Mouse (Mus musculus) intestine, postnatal 0 days (tissue): ENCODE data around the gene Sgip1. TPM values are rescaled to one million over a fixed set of nuclear protein-coding genes. Genes with fewer than 3 reads are reported as not detected.

Experiments used
- ATAC-seq: fragments of 200-750 bp; cut with Nextera tagmentation; 2 replicates; pipeline ENCODE4 v1.8.0; 2017; ENCODE audit warnings: mild to moderate bottlenecking, moderate TSS enrichment, moderate library complexity
- H3K27ac ChIP-seq: fragments of 300-500 bp; sonication (generic); 2 replicates; pipeline ENCODE4 v1.5.1; 2014; ENCODE audit warnings: mild to moderate bottlenecking, low read depth, low read length, moderate library complexity
- H3K27me3 ChIP-seq: fragments of 300-500 bp; sonication (generic); replicated peaks from 2 replicates; pipeline ENCODE4 v1.6.1; 2014; ENCODE audit warnings: low read length, mixed read lengths; ENCODE audit not compliant: control insufficient read depth, insufficient read depth
- H3K36me3 ChIP-seq: fragments of 300-500 bp; sonication (generic); 2 replicates; pipeline ENCODE4 v1.6.1; 2014; ENCODE audit warnings: mild to moderate bottlenecking, moderate library complexity; ENCODE audit not compliant: control insufficient read depth, insufficient read depth
- H3K4me1 ChIP-seq: fragments of 300-500 bp; sonication (generic); replicated peaks from 2 replicates; pipeline ENCODE4 v1.6.1; 2014; ENCODE audit warnings: antibody characterized with exemption, low read length, mixed read lengths; ENCODE audit not compliant: control insufficient read depth, insufficient read depth
- H3K4me2 ChIP-seq: fragments of 300-500 bp; sonication (generic); replicated peaks from 2 replicates; pipeline ENCODE4 v1.6.1; 2014; ENCODE audit warnings: low read depth, mild to moderate bottlenecking, moderate library complexity
- H3K4me3 ChIP-seq: fragments of 300-500 bp; sonication (generic); 2 replicates; pipeline ENCODE4 v1.5.1; 2014; ENCODE audit warnings: low read depth, low read length
- H3K9ac ChIP-seq: fragments of 300-500 bp; sonication (generic); 2 replicates; pipeline ENCODE4 v1.6.1; 2014; ENCODE audit warnings: mild to moderate bottlenecking, low read depth, low read length
- H3K9me3 ChIP-seq: fragments of 300-500 bp; sonication (generic); 2 replicates; pipeline ENCODE4 v1.6.1; 2016; ENCODE audit warnings: mixed run types; ENCODE audit not compliant: control insufficient read depth
- CTCF ChIP-seq: sonication (generic); IDR thresholded peaks from 2 replicates; pipeline ENCODE4 v1.5.1; 2016; ENCODE audit warnings: low read depth, mild to moderate bottlenecking, control low read depth, antibody characterized with exemption, moderate library complexity
- WGBS: fragments of 180-500 bp; shearing (Covaris S2); extraction: QIAGEN DNeasy Blood & Tissue Kit; methylation state at CpG from one replicate; pipeline ENCODE4 v1.1.7; 2014; 5-methylcytosine and 5-hydroxymethylcytosine counted together
- polyA plus RNA-seq: library from polyadenylated mRNA; unstranded; fragments of >200 nt; fragmentation: Nextera tagmentation; extraction: Ambion mirVana; gene quantifications from 2 replicates; pipeline ENCODE4 v1.2.1, GENCODE M21; 2015

Gene Sgip1
- polyA plus RNA-seq, 1 experiment from 2014 or later = 6.1 TPM

GRCm38 (mm10) chr4:102792100-102792790 lies 51.1 kb downstream of the Sgip1 start:
- no peak for ATAC-seq
- Histone ChIP-seq H3K9me3 (no peaks in the 10 kb centered on the region), H3K27ac (no peak overlapping the region), H3K4me3 (no peak overlapping the region), H3K36me3 (no peaks in the 10 kb centered on the region), H3K9ac (no peak overlapping the region), H3K27me3 (no peaks in the 10 kb centered on the region), H3K4me2 (no peak overlapping the region), H3K4me1 (no peaks in the 10 kb centered on the region)
- 47% methylated on average over 8 of the region's 8 CpGs for WGBS
- TF ChIP-seq CTCF = no peak

GRCm38 (mm10) chr4:102801471-102801870 lies 60.4 kb downstream of the Sgip1 start:
- no peak for TF ChIP-seq CTCF
- 82% methylated on average over 1 of the region's 1 CpGs for WGBS
- H3K9ac ChIP-seq = no peak overlapping the region
- ATAC-seq = no peak
- H3K27ac ChIP-seq = no peak overlapping the region
- no peaks in the 10 kb centered on the region for H3K9me3 ChIP-seq
- no peaks in the 10 kb centered on the region for H3K4me1 ChIP-seq
- H3K27me3 ChIP-seq = no peaks in the 10 kb centered on the region
- no peaks in the 10 kb centered on the region for H3K36me3 ChIP-seq
- H3K4me3 ChIP-seq = no peak overlapping the region
- no peak overlapping the region for H3K4me2 ChIP-seq

- 92% methylated on average over 4 of the region's 4 CpGs for WGBS
Measured at GRCm38 (mm10) chr4:102801936-102802335, 60.8 kb downstream of the Sgip1 start.

GRCm38 (mm10) chr4:102804611-102805010 lies 63.5 kb downstream of the Sgip1 start:
- ATAC-seq = no peak
- Histone ChIP-seq H3K4me2 (no peak overlapping the region), H3K36me3 (no peaks in the 10 kb centered on the region), H3K9me3 (no peaks in the 10 kb centered on the region), H3K4me1 (no peaks in the 10 kb centered on the region), H3K27ac (no peak overlapping the region), H3K4me3 (no peak overlapping the region), H3K9ac (no peak overlapping the region), H3K27me3 (no peaks in the 10 kb centered on the region)
- WGBS = 57% methylated on average over 5 of the region's 5 CpGs
- TF ChIP-seq CTCF = no peak

More at GRCm38 (mm10) chr4:102801936-102802335, 60.8 kb downstream of the Sgip1 start:
- no peak for TF ChIP-seq CTCF
- no peaks in the 10 kb centered on the region for H3K9me3 ChIP-seq
- H3K27ac ChIP-seq = no peak overlapping the region
- no peaks in the 10 kb centered on the region for H3K27me3 ChIP-seq
- no peak overlapping the region for H3K9ac ChIP-seq
- H3K4me1 ChIP-seq = no peaks in the 10 kb centered on the region
- ATAC-seq = no peak
- no peaks in the 10 kb centered on the region for H3K36me3 ChIP-seq
- no peak overlapping the region for H3K4me2 ChIP-seq
- H3K4me3 ChIP-seq = no peak overlapping the region

DNA sequence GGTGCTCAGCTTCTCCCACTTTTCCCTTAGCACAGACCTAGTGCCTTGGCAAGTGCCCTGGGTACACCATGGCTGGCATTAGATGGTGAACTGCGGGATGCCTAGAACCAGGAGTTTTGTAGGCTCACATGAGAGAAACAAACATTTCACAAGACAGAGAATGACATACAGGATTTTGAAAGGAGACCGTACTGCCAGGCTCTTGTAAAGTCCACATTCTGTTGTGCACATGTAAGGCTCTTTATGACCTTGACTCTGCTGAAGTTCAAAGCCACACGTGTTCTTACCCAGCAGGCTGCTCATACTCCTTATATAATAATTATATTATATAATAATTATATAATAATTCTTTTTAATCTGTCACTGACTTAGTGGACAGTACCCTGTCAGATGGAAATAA lies 65.9 kb downstream of the Sgip1 start:
- no peak overlapping the region for H3K27ac ChIP-seq
- no peak for ATAC-seq
- 83% methylated on average over 3 of the region's 3 CpGs for WGBS

GRCm38 (mm10) chr4:102808258-102808657 lies 67.2 kb downstream of the Sgip1 start:
- Histone ChIP-seq H3K36me3 (no peaks in the 10 kb centered on the region), H3K4me2 (no peak overlapping the region), H3K4me3 (no peak overlapping the region), H3K4me1 (no peaks in the 10 kb centered on the region), H3K27ac (no peak overlapping the region), H3K9me3 (no peaks in the 10 kb centered on the region), H3K27me3 (no peaks in the 10 kb centered on the region), H3K9ac (no peak overlapping the region)
- no peak for TF ChIP-seq CTCF
- ATAC-seq = no peak

More for the DNA sequence above, 65.9 kb downstream of the Sgip1 start:
- H3K9me3 ChIP-seq = no peaks in the 10 kb centered on the region
- TF ChIP-seq CTCF = no peak
- no peak overlapping the region for H3K9ac ChIP-seq
- H3K36me3 ChIP-seq = no peaks in the 10 kb centered on the region
- no peaks in the 10 kb centered on the region for H3K4me1 ChIP-seq
- H3K4me2 ChIP-seq = no peak overlapping the region
- H3K4me3 ChIP-seq = no peak overlapping the region
- no peaks in the 10 kb centered on the region for H3K27me3 ChIP-seq

GRCm38 (mm10) chr4:102809296-102809695 lies 68.2 kb downstream of the Sgip1 start:
- Histone ChIP-seq H3K27me3 (no peaks in the 10 kb centered on the region), H3K9ac (no peak overlapping the region), H3K9me3 (no peaks in the 10 kb centered on the region), H3K27ac (no peak overlapping the region), H3K4me3 (no peak overlapping the region), H3K36me3 (no peaks in the 10 kb centered on the region), H3K4me1 (no peaks in the 10 kb centered on the region), H3K4me2 (no peak overlapping the region)
- TF ChIP-seq CTCF = no peak
- 53% methylated on average over 4 of the region's 4 CpGs for WGBS
- ATAC-seq = no peak
